Mouse (Mus musculus): ENCODE data around the gene Gm9736. TPM values are rescaled to one million over a fixed set of nuclear protein-coding genes. Genes with fewer than 3 reads are reported as not detected.
"Not testable (repeated sequence)": the region's sequence is repeated elsewhere in the genome, so short reads cannot be mapped to it uniquely, and the experiment has no call there.

Gene Gm9736
- 0.42 TPM in 1 of 2 replicates, not detected in the other for polyA plus RNA-seq (2015; fragmentation: Nextera tagmentation; extraction: Ambion mirVana)

GRCm38 (mm10) chr10:77751254-77751653 lies at the start of gene Gm9736:
Gene Gm9736 (minus strand): TSS chr10:77751354.
- not testable (repeated sequence) for H3K9ac ChIP-seq; H3K36me3 ChIP-seq; H3K27ac ChIP-seq; H3K4me2 ChIP-seq; H3K27me3 ChIP-seq; ATAC-seq (ENCODE audit: insufficient number of reproducible peaks, insufficient read depth, low FRiP score, low TSS enrichment, low read depth); H3K4me3 ChIP-seq; H3K9me3 ChIP-seq; H3K4me1 ChIP-seq
- WGBS = 61% methylated on average over 1 of the region's 1 CpGs

- Histone ChIP-seq H3K4me1 (no peaks in the 10 kb centered on the region), H3K9me3 (no peaks in the 10 kb centered on the region), H3K4me2 (no peak within 1 kb of the TSS), H3K9ac (no peak within 1 kb of the TSS), H3K36me3 (no peaks in the 10 kb centered on the region), H3K27ac (no peak within 1 kb of the TSS), H3K27me3 (no peaks in the 10 kb centered on the region), H3K4me3 (no peak within 1 kb of the TSS)
- WGBS = 56% methylated on average over 8 of the region's 8 CpGs
- no peak for ATAC-seq (ENCODE audit: insufficient number of reproducible peaks, insufficient read depth, low FRiP score, low TSS enrichment, low read depth)
These were observed 47.9 kb upstream of the Gm9736 start, which contains the start of gene Gm19668 for GRCm38 (mm10) chr10:77798921-77799508. Gene Gm19668 (minus strand): TSS chr10:77799133.

GRCm38 (mm10) chr10:77798164-77798920 lies 47.2 kb upstream of the Gm9736 start:
- not testable (repeated sequence) for H3K9ac ChIP-seq; H3K36me3 ChIP-seq; H3K27me3 ChIP-seq; H3K9me3 ChIP-seq; H3K4me2 ChIP-seq; H3K27ac ChIP-seq; ATAC-seq (ENCODE audit: insufficient number of reproducible peaks, insufficient read depth, low FRiP score, low TSS enrichment, low read depth); H3K4me3 ChIP-seq; H3K4me1 ChIP-seq
- WGBS = 30% methylated on average over 3 of the region's 3 CpGs

- Histone ChIP-seq H3K4me1 (no peaks in the 10 kb centered on the region), H3K4me2 (no peak overlapping the region), H3K9ac (no peak overlapping the region), H3K27me3 (no peaks in the 10 kb centered on the region), H3K27ac (no peak overlapping the region), H3K9me3 (no peaks in the 10 kb centered on the region), H3K36me3 (no peaks in the 10 kb centered on the region), H3K4me3 (no peak overlapping the region)
- 13% methylated on average over 3 of the region's 3 CpGs for WGBS
- no peak for ATAC-seq (ENCODE audit: insufficient number of reproducible peaks, insufficient read depth, low FRiP score, low TSS enrichment, low read depth)
These were observed 46.5 kb upstream of the Gm9736 start for GRCm38 (mm10) chr10:77797677-77798076.

GRCm38 (mm10) chr10:77794976-77795375 lies 43.8 kb upstream of the Gm9736 start, which contains the start of gene Gm9639:
Gene Gm9639 (minus strand): TSS chr10:77795076.
- Histone ChIP-seq H3K4me2 (no peak within 1 kb of the TSS), H3K36me3 (no peaks in the 10 kb centered on the region), H3K27ac (no peak within 1 kb of the TSS), H3K4me1 (no peaks in the 10 kb centered on the region), H3K9me3 (no peaks in the 10 kb centered on the region), H3K4me3 (no peak within 1 kb of the TSS), H3K27me3 (no peaks in the 10 kb centered on the region), H3K9ac (no peak within 1 kb of the TSS)
- 45% methylated on average over 2 of the region's 2 CpGs for WGBS
- ATAC-seq (ENCODE audit: insufficient number of reproducible peaks, insufficient read depth, low FRiP score, low TSS enrichment, low read depth) = no peak

- H3K9me3 ChIP-seq = no peaks in the 10 kb centered on the region
- H3K4me1 ChIP-seq = no peaks in the 10 kb centered on the region
- no peaks in the 10 kb centered on the region for H3K36me3 ChIP-seq
- no peak overlapping the region for H3K4me2 ChIP-seq
- H3K4me3 ChIP-seq = no peak overlapping the region
- no peak for ATAC-seq (ENCODE audit: insufficient number of reproducible peaks, insufficient read depth, low FRiP score, low TSS enrichment, low read depth)
- no peak overlapping the region for H3K27ac ChIP-seq
- H3K27me3 ChIP-seq = no peaks in the 10 kb centered on the region
- no peak overlapping the region for H3K9ac ChIP-seq
- WGBS = 79% methylated on average over 2 of the region's 2 CpGs
These were observed 37.5 kb upstream of the Gm9736 start for GRCm38 (mm10) chr10:77788621-77789020.

GRCm38 (mm10) chr10:77787876-77788275 lies 36.7 kb upstream of the Gm9736 start, which contains the start of gene Gm7137:
Gene Gm7137 (minus strand): TSS chr10:77788200.
- not testable (repeated sequence) for H3K27me3 ChIP-seq; H3K9me3 ChIP-seq; H3K4me1 ChIP-seq; H3K9ac ChIP-seq; H3K4me2 ChIP-seq; H3K36me3 ChIP-seq; H3K4me3 ChIP-seq; ATAC-seq (ENCODE audit: insufficient number of reproducible peaks, insufficient read depth, low FRiP score, low TSS enrichment, low read depth); H3K27ac ChIP-seq
- WGBS = 50% methylated on average over 1 of the region's 1 CpGs

GRCm38 (mm10) chr10:77783396-77783795 lies 32.2 kb upstream of the Gm9736 start:
- H3K36me3 ChIP-seq; H3K27ac ChIP-seq; H3K9ac ChIP-seq; H3K27me3 ChIP-seq; H3K4me3 ChIP-seq; ATAC-seq (ENCODE audit: insufficient number of reproducible peaks, insufficient read depth, low FRiP score, low TSS enrichment, low read depth); H3K4me2 ChIP-seq; H3K9me3 ChIP-seq; H3K4me1 ChIP-seq: not testable (repeated sequence)
- WGBS = 78% methylated on average over 3 of the region's 3 CpGs

- H3K4me1 ChIP-seq; ATAC-seq (ENCODE audit: insufficient number of reproducible peaks, insufficient read depth, low FRiP score, low TSS enrichment, low read depth): not testable (repeated sequence)
These were observed 31.3 kb upstream of the Gm9736 start, which contains the start of gene Gm3250 for GRCm38 (mm10) chr10:77782442-77782841. Gene Gm3250 (minus strand): TSS chr10:77782542.

GRCm38 (mm10) chr10:77776844-77777243 lies 25.7 kb upstream of the Gm9736 start, which contains the start of gene Gm7138:
Gene Gm7138 (minus strand): TSS chr10:77776944.
- not testable (repeated sequence) for H3K9me3 ChIP-seq; H3K27ac ChIP-seq; ATAC-seq (ENCODE audit: insufficient number of reproducible peaks, insufficient read depth, low FRiP score, low TSS enrichment, low read depth); H3K36me3 ChIP-seq; H3K4me1 ChIP-seq; H3K4me2 ChIP-seq; H3K4me3 ChIP-seq; H3K9ac ChIP-seq; H3K27me3 ChIP-seq
- WGBS = 47% methylated on average over 1 of the region's 1 CpGs

More at GRCm38 (mm10) chr10:77782442-77782841, 31.3 kb upstream of the Gm9736 start, which contains the start of gene Gm3250:
- H3K4me2 ChIP-seq, H3K9ac ChIP-seq, H3K9me3 ChIP-seq, H3K27me3 ChIP-seq, H3K36me3 ChIP-seq, H3K27ac ChIP-seq, H3K4me3 ChIP-seq: not testable (repeated sequence)
- 60% methylated on average over 1 of the region's 1 CpGs for WGBS

- not testable (repeated sequence) for ATAC-seq (ENCODE audit: insufficient number of reproducible peaks, insufficient read depth, low FRiP score, low TSS enrichment, low read depth); H3K27ac ChIP-seq
These were observed 21.0 kb upstream of the Gm9736 start for GRCm38 (mm10) chr10:77772142-77772541.

GRCm38 (mm10) chr10:77771225-77771624 lies 20.1 kb upstream of the Gm9736 start, which contains the start of gene Gm3238:
Gene Gm3238 (minus strand): TSS chr10:77771325.
- not testable (repeated sequence) for H3K9ac ChIP-seq; H3K4me3 ChIP-seq; H3K36me3 ChIP-seq; H3K9me3 ChIP-seq; ATAC-seq (ENCODE audit: insufficient number of reproducible peaks, insufficient read depth, low FRiP score, low TSS enrichment, low read depth); H3K4me1 ChIP-seq; H3K4me2 ChIP-seq; H3K27me3 ChIP-seq; H3K27ac ChIP-seq
- WGBS = 70% methylated on average over 1 of the region's 1 CpGs

More at GRCm38 (mm10) chr10:77772142-77772541, 21.0 kb upstream of the Gm9736 start:
- not testable (repeated sequence) for H3K27me3 ChIP-seq, H3K36me3 ChIP-seq, H3K4me3 ChIP-seq, H3K9ac ChIP-seq, H3K4me2 ChIP-seq, H3K9me3 ChIP-seq, H3K4me1 ChIP-seq
- WGBS = 87% methylated on average over 3 of the region's 3 CpGs
